Mouse (Mus musculus) megakaryocyte-erythroid progenitor cell, adult 5 weeks (primary cell): ENCODE results near the gene Neurod6. TPM values are rescaled to one million over a fixed set of nuclear protein-coding genes. Genes with fewer than 3 reads are reported as not detected.

Experiments used
- polyA plus RNA-seq: library from polyadenylated mRNA; stranded (reverse); fragments of >175 nt; gene quantifications from 2 replicates; pipeline ENCODE4 v1.2.3, GENCODE M21; 2012

Neurod6 gene
- not detected in 2 replicates for polyA plus RNA-seq

GRCm38 (mm10) chr6:55680974-55681373 lies at the start of gene Neurod6:
Neurod6 (minus strand) TSS chr6:55681263.

Other genes starting within 250 kb of the Neurod6 start
- not detected in 2 replicates for gene Adcyap1r1, start 229.3 kb downstream of the Neurod6 start, polyA plus RNA-seq
- gene Itprid1, start 155.6 kb upstream of the Neurod6 start, polyA plus RNA-seq: not detected in 2 replicates